Mouse (Mus musculus) stomach, postnatal 0 days (tissue): Measurements from ENCODE around the gene Grid2ip.

Experiments
- CTCF ChIP-seq: IDR thresholded peaks from 2 replicates; pipeline ENCODE4 v1.5.1; 2016; ENCODE audit warnings: antibody characterized with exemption, low read depth, mild to moderate bottlenecking, moderate library complexity
- EP300 ChIP-seq: optimal IDR thresholded peaks from 2 replicates; pipeline ENCODE3; 2016; ENCODE audit warnings: antibody characterized with exemption

DNA sequence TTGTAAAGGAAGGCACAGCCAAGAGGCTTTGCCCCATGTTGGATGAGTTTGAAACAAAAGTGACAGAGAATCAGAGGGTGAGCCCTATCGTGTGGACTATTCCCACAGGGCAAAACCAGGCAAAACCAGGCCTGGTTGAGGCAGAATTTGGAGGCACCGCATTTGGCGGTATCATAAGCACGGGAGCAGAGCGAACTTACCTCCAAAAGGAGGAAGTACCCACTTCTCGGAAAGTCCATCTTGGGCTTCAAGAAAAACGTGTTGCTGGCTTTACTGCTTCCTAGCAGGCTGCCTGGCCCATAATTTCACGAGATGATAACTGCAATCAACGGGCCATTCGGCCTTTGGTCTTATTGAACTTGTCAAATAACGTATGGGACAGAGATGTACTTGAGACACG, 84.6 kb downstream of the Grid2ip start:
- TF ChIP-seq CTCF, result no peak
- TF ChIP-seq EP300, result no peak
